Mouse (Mus musculus) CD4-positive, CD25-positive, alpha-beta regulatory T cell, adult 4 months (primary cell): Measurements from ENCODE around the gene Tmem39b. TPM values are rescaled to one million over a fixed set of nuclear protein-coding genes. Genes with fewer than 3 reads are reported as not detected.
"Not testable (repeated sequence)": the region's sequence is repeated elsewhere in the genome, so short reads cannot be mapped to it uniquely, and the experiment has no call there.

Source experiments
- ATAC-seq: one replicate; pipeline ENCODE4 v1.8.0; 2017
- polyA plus RNA-seq, 2 experiments: library from polyadenylated mRNA; unstranded; fragments of 100-300 nt; shearing (Covaris generic); gene quantifications; one replicate each; pipeline ENCODE4 v1.2.1; 2017

Tmem39b gene
- polyA plus RNA-seq, result 10 to 100 TPM in 1 of 2 experiments, 1 to 10 TPM in 1; 8.1 to 16.8 TPM

- peak; percentile 83 for ATAC-seq
Measured at GRCm38 (mm10) chr4:129696158-129696985, at the start of gene Tmem39b. Gene Tmem39b, minus strand, starts transcription at chr4:129696838.

GRCm38 (mm10) chr4:129746106-129746505 lies 49.5 kb upstream of the Tmem39b start:
- ATAC-seq, result no peak

DNA sequence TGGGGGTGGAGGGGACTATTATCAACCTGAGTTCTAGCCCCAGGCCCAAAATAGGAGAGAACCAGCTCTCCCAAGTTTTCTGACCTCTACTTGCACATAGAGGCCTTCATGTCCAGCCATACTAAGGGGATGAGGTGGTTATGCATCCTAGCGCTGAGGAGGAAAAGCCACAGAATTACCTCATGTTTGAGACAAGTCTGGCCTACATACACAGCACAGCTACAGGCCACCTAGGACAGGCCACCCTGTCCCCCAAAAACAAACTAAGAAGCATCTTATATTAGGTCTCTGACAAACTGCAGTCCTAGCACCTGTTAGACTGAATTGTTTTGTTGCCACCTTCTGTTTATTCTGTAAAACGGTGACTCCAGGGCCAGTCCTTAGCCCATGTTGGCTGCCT lies 46.9 kb upstream of the Tmem39b start:
- ATAC-seq, result no peak

- ATAC-seq, result no peak
Measured at GRCm38 (mm10) chr4:129743010-129743390, 46.4 kb upstream of the Tmem39b start.

GRCm38 (mm10) chr4:129742232-129743009 lies 45.8 kb upstream of the Tmem39b start, which contains the start of gene Khdrbs1:
Gene Khdrbs1, minus strand, starts transcription at chr4:129742303.
- peak; percentile 83 for ATAC-seq

DNA sequence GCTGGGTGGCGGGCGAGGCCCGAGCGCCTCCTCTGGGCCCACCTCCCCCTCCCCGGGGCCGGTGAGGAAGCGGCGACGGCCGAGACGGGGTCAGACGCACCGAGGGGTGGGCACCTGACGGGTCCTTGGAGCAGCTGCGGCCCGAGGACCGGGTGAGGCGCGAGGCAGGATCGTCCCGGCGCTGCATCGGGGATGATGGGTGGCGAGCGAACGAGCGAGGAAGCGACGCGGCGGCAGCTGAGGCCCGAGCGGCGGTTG lies 45.3 kb upstream of the Tmem39b start:
- ATAC-seq, result no peak

DNA sequence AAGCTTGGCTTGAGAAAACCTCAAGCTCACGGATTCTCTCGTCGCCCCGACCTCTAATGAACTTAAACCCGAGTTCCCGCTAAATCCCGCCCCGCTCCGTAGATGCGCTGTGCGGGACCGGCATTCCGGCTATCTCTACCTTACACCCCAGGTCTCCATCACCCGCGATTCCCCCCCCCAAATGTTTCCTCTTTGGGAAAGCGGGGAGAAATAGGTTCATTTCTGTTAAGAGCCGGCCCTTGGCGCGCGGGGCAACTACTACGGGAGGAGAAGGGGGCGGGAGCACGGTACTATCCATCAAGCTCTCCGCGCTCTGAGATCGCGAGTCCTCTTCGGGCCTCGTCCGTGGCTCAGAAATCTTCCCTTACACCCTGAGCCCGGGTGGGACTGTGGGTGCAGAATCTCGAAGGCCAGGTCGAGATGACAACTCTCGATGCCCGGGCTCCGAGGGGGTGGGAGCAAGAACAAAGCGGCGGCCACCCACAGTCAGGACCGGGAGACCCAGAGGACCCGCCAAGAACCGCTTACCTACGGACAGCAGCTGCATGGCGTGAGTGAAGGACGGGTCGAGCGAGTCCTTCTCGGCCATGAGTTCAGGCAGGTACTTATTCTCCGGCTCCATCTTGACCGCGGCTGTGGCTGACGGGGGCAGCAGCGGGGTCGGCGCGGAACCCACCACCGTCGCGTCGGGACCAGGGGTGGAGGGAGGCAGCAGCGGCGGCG lies 44.8 kb upstream of the Tmem39b start:
- no peak for ATAC-seq

DNA sequence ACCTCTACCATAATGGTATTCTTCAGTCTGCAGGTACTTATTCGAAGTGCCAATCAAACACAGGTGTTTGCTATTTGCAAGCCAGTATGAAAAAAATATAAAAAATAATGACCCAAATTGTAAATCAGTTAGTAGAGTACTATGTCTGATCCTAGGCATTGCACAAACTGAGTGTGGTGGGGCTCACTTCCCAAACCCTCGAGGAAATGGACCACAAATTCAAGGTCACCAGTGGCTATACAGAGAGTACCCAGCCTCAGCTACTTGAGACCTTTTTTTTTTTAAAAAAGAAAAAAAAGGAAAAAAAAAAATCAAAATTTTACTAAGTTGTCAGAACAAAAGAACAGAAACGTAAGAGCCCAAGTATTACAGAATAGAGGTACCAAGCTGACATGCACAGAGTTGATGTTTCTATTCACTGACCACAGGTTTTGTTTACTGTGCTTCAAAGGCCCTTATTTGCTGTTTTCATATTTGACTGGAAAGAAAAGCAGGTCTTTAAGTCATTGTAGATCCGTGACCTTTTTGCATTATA lies 42.5 kb upstream of the Tmem39b start:
- no peak for ATAC-seq

DNA sequence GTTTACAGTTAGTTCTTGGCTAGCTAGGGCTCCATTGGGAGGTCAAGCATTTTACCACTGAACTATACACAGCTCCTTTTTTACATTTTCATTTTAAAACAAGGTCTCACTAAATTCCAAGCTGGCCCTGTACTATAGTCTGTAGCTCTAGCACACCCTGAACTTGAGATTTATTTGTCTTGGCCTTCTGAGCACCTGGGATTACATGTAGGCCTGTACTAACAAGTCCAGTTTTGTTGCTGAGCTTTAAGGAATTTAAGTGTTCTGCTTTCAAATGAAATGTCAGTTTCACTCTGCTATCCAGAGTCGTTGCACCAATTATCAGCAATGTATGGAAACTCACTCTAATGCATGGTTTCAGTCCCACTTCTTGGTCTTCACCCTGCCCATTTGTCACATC lies 39.5 kb upstream of the Tmem39b start:
- no peak for ATAC-seq

- ATAC-seq, result not testable (repeated sequence)
Measured at GRCm38 (mm10) chr4:129735485-129735884, 38.8 kb upstream of the Tmem39b start.

GRCm38 (mm10) chr4:129731423-129731822 lies 34.8 kb upstream of the Tmem39b start:
- ATAC-seq, result peak; percentile 73

DNA sequence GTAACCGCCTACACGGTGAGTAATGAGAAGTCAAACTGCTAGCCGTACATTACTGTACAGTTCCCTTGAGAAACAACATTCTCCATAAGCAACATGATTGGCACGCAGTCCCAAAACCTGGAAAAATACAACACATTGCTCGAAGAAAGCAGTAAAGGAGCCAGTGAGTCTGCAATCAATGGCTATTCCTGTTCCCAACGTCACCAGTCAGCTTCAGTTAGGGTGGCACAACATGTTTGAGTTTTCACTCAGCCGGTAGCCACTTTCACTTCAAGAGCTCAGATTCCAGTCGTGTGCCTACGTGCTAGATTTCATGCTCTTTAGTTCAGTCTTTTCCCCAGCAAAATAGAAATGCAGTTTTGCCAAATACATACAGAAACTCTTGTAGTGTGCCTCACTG lies 19.7 kb upstream of the Tmem39b start:
- ATAC-seq, result no peak

- ATAC-seq, result no peak
Measured at GRCm38 (mm10) chr4:129709486-129710129, 13.0 kb upstream of the Tmem39b start.

- no peak for ATAC-seq
Measured at GRCm38 (mm10) chr4:129706750-129707149, 10.1 kb upstream of the Tmem39b start.

DNA sequence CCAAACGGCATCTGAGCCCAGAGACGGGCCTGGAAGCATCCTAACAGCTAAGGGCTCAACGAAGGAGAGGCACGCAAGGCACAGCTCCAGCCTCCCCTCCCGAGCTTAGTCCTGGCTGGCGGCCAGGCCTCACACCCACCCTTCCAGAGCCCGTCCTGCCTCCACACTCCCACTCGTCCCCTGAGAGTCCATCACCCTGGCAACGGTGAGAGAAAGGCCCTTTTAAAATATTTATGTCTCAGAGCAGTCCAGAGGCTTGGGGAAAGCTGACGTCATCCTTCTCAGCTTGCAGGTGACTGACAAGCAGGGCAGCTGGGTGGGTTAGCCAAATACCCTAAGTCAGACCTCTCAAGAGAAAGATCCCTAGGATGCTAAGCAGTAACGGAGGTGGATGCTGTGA lies 5.8 kb upstream of the Tmem39b start:
- ATAC-seq, result no peak

DNA sequence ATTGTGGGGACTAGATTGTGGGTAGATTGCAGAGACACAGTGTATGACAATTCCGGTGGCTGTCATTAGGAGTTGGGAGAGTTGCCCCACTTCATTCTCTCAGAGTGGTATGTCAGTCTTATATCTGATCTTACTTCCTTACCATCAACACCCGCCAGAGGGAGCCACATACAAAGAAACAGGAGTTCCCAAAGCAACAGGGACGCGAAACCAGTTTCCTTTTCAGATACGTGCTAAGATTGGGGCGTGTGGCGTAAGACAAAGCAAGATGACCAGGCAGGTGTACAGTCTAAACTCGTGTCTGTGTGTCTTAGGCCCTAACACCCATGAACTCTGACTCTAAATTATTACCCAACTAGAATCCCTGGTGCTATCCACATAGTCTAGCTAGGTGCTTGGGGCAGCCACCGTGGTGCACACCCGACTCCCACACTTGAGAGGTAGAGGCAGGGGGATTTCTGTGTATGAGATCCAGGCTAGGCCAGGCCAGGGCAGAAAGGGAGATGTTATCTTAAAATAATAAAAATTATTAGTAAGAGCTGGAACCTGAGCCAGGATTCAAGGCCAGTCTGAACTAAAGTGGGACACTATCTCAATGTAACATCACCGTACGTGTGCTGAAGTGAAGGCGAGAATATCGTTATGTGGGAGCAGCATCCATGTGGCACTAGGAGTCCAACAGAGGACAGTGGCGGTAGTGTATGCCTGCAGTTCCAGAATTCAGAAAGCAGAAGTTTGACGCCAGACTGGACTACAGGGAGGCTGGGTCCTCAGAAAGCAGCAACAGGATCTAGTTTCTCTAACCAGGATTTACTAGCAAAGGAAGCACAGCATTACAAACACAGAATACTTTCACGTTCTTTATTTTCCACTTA lies 5.1 kb upstream of the Tmem39b start:
- ATAC-seq, result peak; percentile 77

- not testable (repeated sequence) for ATAC-seq
Measured at GRCm38 (mm10) chr4:129700661-129701060, 4.0 kb upstream of the Tmem39b start.

GRCm38 (mm10) chr4:129700216-129700615 lies 3.6 kb upstream of the Tmem39b start:
- ATAC-seq, result no peak

DNA sequence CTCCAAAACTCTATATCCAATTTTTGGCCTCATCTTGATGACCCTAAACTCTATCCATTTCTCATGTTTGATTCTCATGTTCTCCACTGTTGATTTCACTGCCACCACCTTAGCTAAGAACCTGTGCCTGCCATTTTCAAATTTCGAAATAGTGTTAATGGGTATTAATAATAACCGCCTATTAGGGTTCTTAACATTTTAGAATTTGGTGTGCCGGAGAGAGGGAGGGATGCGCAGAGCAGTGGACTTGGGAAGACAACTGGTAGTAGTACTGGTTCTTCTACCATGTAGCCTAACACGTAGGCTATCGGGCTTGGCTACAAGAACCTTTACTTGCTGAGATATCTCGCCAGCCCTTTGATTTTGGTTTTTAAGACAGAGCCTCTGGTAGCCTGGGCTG lies 553 bp upstream of the Tmem39b start:
- ATAC-seq, result no peak

DNA sequence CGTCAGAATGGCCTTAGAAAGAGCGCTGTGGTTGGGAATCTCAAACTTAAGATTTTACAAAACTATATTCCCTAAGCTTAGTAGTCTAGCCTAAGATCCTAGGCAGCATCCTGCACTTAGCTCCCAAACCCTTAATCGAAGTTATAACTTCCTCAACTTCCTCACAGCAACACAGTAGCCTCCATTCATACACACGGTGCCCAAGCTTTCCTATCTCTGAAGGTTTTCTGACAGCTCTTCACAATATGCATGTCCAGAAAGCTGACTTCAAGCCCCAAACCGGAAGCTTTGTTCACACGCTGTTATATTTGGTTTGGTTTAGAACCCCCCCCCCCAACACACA lies 852 bp downstream of the Tmem39b start:
- no peak for ATAC-seq

GRCm38 (mm10) chr4:129684531-129684930 lies 12.1 kb downstream of the Tmem39b start:
- ATAC-seq, result no peak
